Mouse (Mus musculus) T-helper 2 cell (primary cell): Measurements from ENCODE around the gene Igsf8.
"Not testable (repeated sequence)": the region's sequence is repeated elsewhere in the genome, so short reads cannot be mapped to it uniquely, and the experiment has no call there.

Experiments used
- in situ Hi-C: fragments of 300-600 bp; cut with MboI, MseI; formaldehyde crosslinking; loops from one replicate; pipeline ENCODE4 v1.15.1; 2025; ENCODE audit warnings: high pct_unique_total_duplicates

Igsf8 gene

GRCm38 (mm10) chr1:172261477-172262078, at the start of gene Igsf8:
Gene Igsf8 (plus strand): TSS chr1:172261641.
- in situ Hi-C loops, result no loop called here

GRCm38 (mm10) chr1:172212776-172213175, 48.7 kb upstream of the Igsf8 start:
- in situ Hi-C loops, result loop anchor here (25.0 kb wide), 1 partner anchor 1350 kb away; the partner anchor contains the start of gene Atf6

- in situ Hi-C loops, result loop anchor here (25.0 kb wide), 1 partner anchor 1351 kb away; the partner anchor contains the start of gene Atf6
These were observed 47.7 kb upstream of the Igsf8 start for GRCm38 (mm10) chr1:172213771-172214170.

- in situ Hi-C loops, result loop anchor here (25.0 kb wide), 1 partner anchor 1352 kb away; the partner anchor contains the start of gene Atf6
These were observed 46.7 kb upstream of the Igsf8 start for GRCm38 (mm10) chr1:172214748-172215147.

GRCm38 (mm10) chr1:172217148-172217547, 44.3 kb upstream of the Igsf8 start:
- in situ Hi-C loops, result loop anchor here (25.0 kb wide), 1 partner anchor 1355 kb away; the partner anchor contains the start of gene Atf6

GRCm38 (mm10) chr1:172218164-172218910, 43.1 kb upstream of the Igsf8 start:
- in situ Hi-C loops, result loop anchor here (25.0 kb wide), 1 partner anchor 1356 kb away; the partner anchor contains the start of gene Atf6

- in situ Hi-C loops, result loop anchor here (25.0 kb wide), 1 partner anchor 1357 kb away; the partner anchor contains the start of gene Atf6
These were observed 41.7 kb upstream of the Igsf8 start, which contains the start of gene Casq1 for GRCm38 (mm10) chr1:172219451-172220406. Gene Casq1 (minus strand): TSS chr1:172219868.

GRCm38 (mm10) chr1:172220414-172220813, 41.0 kb upstream of the Igsf8 start:
- in situ Hi-C loops, result loop anchor here (25.0 kb wide), 1 partner anchor 1358 kb away; the partner anchor contains the start of gene Atf6

- in situ Hi-C loops, result loop anchor here (25.0 kb wide), 1 partner anchor 1359 kb away; the partner anchor contains the start of gene Atf6
These were observed 40.0 kb upstream of the Igsf8 start for GRCm38 (mm10) chr1:172221297-172222063.

- in situ Hi-C loops, result no loop called here
These were observed 33.2 kb upstream of the Igsf8 start for GRCm38 (mm10) chr1:172228209-172228608.

GRCm38 (mm10) chr1:172229215-172229614, 32.2 kb upstream of the Igsf8 start:
- in situ Hi-C loops, result no loop called here

GRCm38 (mm10) chr1:172240945-172241708, 20.3 kb upstream of the Igsf8 start:
- in situ Hi-C loops, result no loop called here

- in situ Hi-C loops, result no loop called here
These were observed 19.0 kb upstream of the Igsf8 start for GRCm38 (mm10) chr1:172242401-172242800.

- in situ Hi-C loops, result no loop called here
These were observed 17.8 kb upstream of the Igsf8 start for GRCm38 (mm10) chr1:172243547-172244205.

- in situ Hi-C loops, result not testable (repeated sequence)
These were observed 16.8 kb upstream of the Igsf8 start for GRCm38 (mm10) chr1:172244645-172245044.

- in situ Hi-C loops, result no loop called here
These were observed 14.2 kb upstream of the Igsf8 start for GRCm38 (mm10) chr1:172247216-172247615.

- in situ Hi-C loops, result no loop called here
These were observed 13.8 kb upstream of the Igsf8 start for GRCm38 (mm10) chr1:172247679-172248078.

- in situ Hi-C loops, result loop anchor here (5.0 kb wide), 1 partner anchor 96 kb away; no protein-coding TSS in a partner anchor
These were observed 3.1 kb upstream of the Igsf8 start, which contains the start of gene Atp1a4 for GRCm38 (mm10) chr1:172258314-172258713. Gene Atp1a4 (minus strand): TSS chr1:172258414.

GRCm38 (mm10) chr1:172271208-172271607, 9.8 kb downstream of the Igsf8 start:
- in situ Hi-C loops, result loop anchor here (10.0 kb wide), 1 partner anchor 686 kb away; no protein-coding TSS in a partner anchor
